Mouse (Mus musculus): Measurements from ENCODE around the gene Agbl4.

GRCm38 (mm10) chr4:110735141-110735540, 337.7 kb downstream of the Agbl4 start:
- no peak for TF ChIP-seq MYOD1 (IDR thresholded peaks at IDR 0.05; ENCODE audit: control insufficient read depth in 1 of 3, insufficient read length in 2 of 3, low read depth in 2 of 3)
- TF ChIP-seq POLR2A (IDR thresholded peaks at IDR 0.05; ENCODE audit: insufficient read length, low read depth): no peak
- TF ChIP-seq USF1 (IDR thresholded peaks at IDR 0.05; ENCODE audit: low read depth): no peak
- TF ChIP-seq MAX (IDR thresholded peaks at IDR 0.05; ENCODE audit: low read depth): no peak
- no peak for TF ChIP-seq TCF3 (IDR thresholded peaks at IDR 0.05; ENCODE audit: insufficient read length, low read depth)
- no peak for TF ChIP-seq MYOG (IDR thresholded peaks at IDR 0.05; ENCODE audit: control insufficient read depth in 1 of 3, insufficient read depth in 1 of 3, insufficient read length in 2 of 3, low read depth in 2 of 3)
- no peak for TF ChIP-seq POLR2AphosphoS2 (IDR thresholded peaks at IDR 0.05; ENCODE audit: insufficient read length, low read depth)
- no peak for TF ChIP-seq TCF12 (IDR thresholded peaks at IDR 0.05; ENCODE audit: insufficient read depth, poor library complexity, severe bottlenecking)
- no peak for TF ChIP-seq E2F4 (IDR thresholded peaks at IDR 0.05; ENCODE audit: insufficient read depth)
